Mouse (Mus musculus) limb, embryonic 14.5 days (tissue): ENCODE results near the gene Ogfod2. TPM values are rescaled to one million over a fixed set of nuclear protein-coding genes. Genes with fewer than 3 reads are reported as not detected.

Experiments used
- ATAC-seq: fragments of 200-750 bp; cut with Nextera tagmentation; 2 replicates; pipeline ENCODE4 v1.8.0; 2017; ENCODE audit warnings: low read depth, moderate number of reproducible peaks, moderate TSS enrichment; ENCODE audit not compliant: low FRiP score
- DNase-seq: peaks from one replicate; pipeline ENCODE4 v3.0.0-alpha.2; 2015; ENCODE audit warnings: low spot score
- H3K27ac ChIP-seq: fragments of 300-500 bp; sonication (generic); replicated peaks from 2 replicates; pipeline ENCODE4 v1.5.1; 2014; ENCODE audit warnings: low read depth, mild to moderate bottlenecking, low read length, moderate library complexity, mixed read lengths
- H3K27me3 ChIP-seq: fragments of 300-500 bp; sonication (generic); 2 replicates; pipeline ENCODE4 v1.6.1; 2014; ENCODE audit warnings: low read length, mixed read lengths; ENCODE audit not compliant: control insufficient read depth, insufficient read depth
- H3K36me3 ChIP-seq: fragments of 300-500 bp; sonication (generic); 2 replicates; pipeline ENCODE4 v1.6.1; 2014; ENCODE audit warnings: mild to moderate bottlenecking, low read length, moderate library complexity, mixed read lengths; ENCODE audit not compliant: control insufficient read depth, insufficient read depth
- H3K4me1 ChIP-seq: fragments of 300-500 bp; sonication (generic); 2 replicates; pipeline ENCODE4 v1.6.1; 2014; ENCODE audit warnings: antibody characterized with exemption, low read length, mixed read lengths; ENCODE audit not compliant: control insufficient read depth, insufficient read depth
- H3K4me2 ChIP-seq: fragments of 300-500 bp; sonication (generic); replicated peaks from 2 replicates; pipeline ENCODE4 v1.6.1; 2014; ENCODE audit warnings: low read depth, mild to moderate bottlenecking, low read length, moderate library complexity; ENCODE audit not compliant: severe bottlenecking
- H3K4me3 ChIP-seq: fragments of 300-500 bp; sonication (generic); replicated peaks from 2 replicates; pipeline ENCODE4 v1.5.1; 2014; ENCODE audit warnings: low read length
- H3K9ac ChIP-seq: fragments of 300-500 bp; sonication (generic); 2 replicates; pipeline ENCODE4 v1.6.1; 2014; ENCODE audit warnings: mild to moderate bottlenecking, low read depth, low read length, moderate library complexity; ENCODE audit not compliant: severe bottlenecking
- H3K9me3 ChIP-seq: fragments of 300-500 bp; sonication (generic); 2 replicates; pipeline ENCODE4 v1.6.1; 2016; ENCODE audit warnings: low read length; ENCODE audit not compliant: control insufficient read depth
- POLR2A ChIP-seq: fragments of 200-500 bp; IDR thresholded peaks from 2 replicates; pipeline ENCODE4 v1.8.0; 2012; ENCODE audit warnings: inconsistent platforms, mild to moderate bottlenecking, moderate library complexity, borderline replicate concordance; ENCODE audit not compliant: insufficient read depth, insufficient read length; ENCODE audit errors: extremely low read depth
- WGBS: fragments of 180-500 bp; shearing (Covaris S2); extraction: QIAGEN DNeasy Blood & Tissue Kit; methylation state at CpG from one replicate; pipeline ENCODE4 v1.1.7; 2014; 5-methylcytosine and 5-hydroxymethylcytosine counted together
- polyA plus RNA-seq, 2 experiments: library from polyadenylated mRNA; depleted of rRNA in 1 of 2; stranded (reverse) in 1 of 2; unstranded in 1 of 2; fragments of >200 nt; fragmentation: Nextera tagmentation in 1 of 2; extraction: Ambion mirVana in 1 of 2; gene quantifications; 2 replicates each; pipeline versions ENCODE4 v1.2.1 to v1.2.3; 2012 to 2014

Gene Ogfod2
- polyA plus RNA-seq (2012; rRNA removed) = 26.5 and 42.0 TPM in 2 replicates
- polyA plus RNA-seq (2014; fragmentation: Nextera tagmentation; extraction: Ambion mirVana) = 14.2 and 16.4 TPM in 2 replicates

DNA sequence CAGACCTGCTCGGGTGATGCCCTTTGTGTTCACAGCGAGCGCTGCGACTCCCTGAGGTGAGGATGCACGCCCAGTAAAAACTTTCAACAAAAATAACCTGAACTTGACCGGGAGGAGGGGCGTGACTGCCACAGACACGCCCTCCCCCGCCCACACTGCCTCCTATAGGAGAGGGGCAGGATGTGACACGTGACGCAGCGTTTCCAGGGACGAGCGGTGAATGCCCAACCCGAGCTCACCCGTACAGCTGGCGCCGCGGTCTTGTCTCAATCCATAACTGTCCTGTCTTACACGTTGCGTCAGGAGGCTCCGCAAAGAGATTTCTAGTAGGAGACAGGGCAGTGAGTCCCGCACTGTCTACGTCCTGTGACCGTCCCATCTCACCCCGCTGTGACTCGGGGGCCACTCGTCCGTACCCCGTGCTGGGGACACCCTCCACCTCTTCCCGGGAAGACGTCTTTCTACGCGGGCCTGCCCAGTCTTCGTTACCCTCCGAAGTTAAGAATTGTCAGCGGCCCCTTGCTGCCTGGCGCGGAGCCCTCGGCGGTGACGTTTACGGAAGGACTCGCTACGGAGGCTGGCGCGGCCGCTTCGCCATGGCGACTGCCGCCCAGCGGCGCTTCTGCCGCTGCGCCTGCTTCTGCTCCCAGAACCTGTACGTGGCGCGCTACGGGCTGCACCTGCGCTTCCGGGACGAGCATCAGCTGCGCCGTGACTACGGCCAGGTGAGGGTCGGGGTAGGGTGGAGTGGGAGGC lies at the start of gene Ogfod2:
Ogfod2 (plus strand) TSS at position 556 of the 756 bp plus-strand sequence.
- Histone ChIP-seq H3K4me1 (peaks cover 12% of the 10 kb centered on the region), H3K9me3 (no peaks in the 10 kb centered on the region), H3K4me3 (peak within 1 kb of the TSS; percentile 76), H3K27me3 (no peaks in the 10 kb centered on the region), H3K4me2 (peak within 1 kb of the TSS; percentile 64), H3K36me3 (0 out of 2 replicates have a peak, but pooled peaks cover 4% of the 10 kb centered on the region), H3K9ac (peak within 1 kb of the TSS; percentile 61), H3K27ac (peak within 1 kb of the TSS; percentile 68)
- ATAC-seq = peak; percentile 98
- peak; percentile 97 for DNase-seq
- under 1% methylated on average over 52 of the region's 66 CpGs for WGBS
- TF ChIP-seq POLR2A = peak; percentile 57; the same call in 1 of the 2 replicates

GRCm38 (mm10) chr5:124069657-124070056 lies 42.4 kb upstream of the Ogfod2 start:
- no peaks in the 10 kb centered on the region for H3K36me3 ChIP-seq
- TF ChIP-seq POLR2A = no peak
- H3K4me2 ChIP-seq = no peak overlapping the region
- WGBS = 79% methylated on average over 3 of the region's 3 CpGs
- H3K27me3 ChIP-seq = no peaks in the 10 kb centered on the region
- ATAC-seq (no peak), DNase-seq (no peak)
- no peaks in the 10 kb centered on the region for H3K4me1 ChIP-seq
- H3K9ac ChIP-seq = no peak overlapping the region
- H3K4me3 ChIP-seq = no peak overlapping the region
- no peaks in the 10 kb centered on the region for H3K9me3 ChIP-seq
- H3K27ac ChIP-seq = no peak overlapping the region

GRCm38 (mm10) chr5:124073682-124074081 lies 38.4 kb upstream of the Ogfod2 start:
- Histone ChIP-seq H3K27me3 (no peaks in the 10 kb centered on the region), H3K9me3 (no peaks in the 10 kb centered on the region), H3K9ac (no peak overlapping the region), H3K36me3 (no peaks in the 10 kb centered on the region), H3K4me1 (peaks cover 4% of the 10 kb centered on the region; the same call in 1 of the 2 replicates), H3K4me3 (no peak overlapping the region), H3K27ac (0 out of 2 replicates have a peak overlapping the region, but pooled peaks have one; percentile 26), H3K4me2 (no peak overlapping the region)
- DNase-seq = peak; percentile 31
- no peak for TF ChIP-seq POLR2A
- ATAC-seq = peak; percentile 67; the same call in 1 of the 2 replicates
- 36% methylated on average over 9 of the region's 9 CpGs for WGBS

GRCm38 (mm10) chr5:124074845-124075307 lies 37.2 kb upstream of the Ogfod2 start:
- no peak overlapping the region for H3K27ac ChIP-seq
- no peak for TF ChIP-seq POLR2A
- 36% methylated on average over 10 of the region's 10 CpGs for WGBS
- H3K4me3 ChIP-seq = no peak overlapping the region
- H3K4me1 ChIP-seq = peaks cover 9% of the 10 kb centered on the region; the same call in 1 of the 2 replicates
- no peaks in the 10 kb centered on the region for H3K36me3 ChIP-seq
- no peak overlapping the region for H3K4me2 ChIP-seq
- no peaks in the 10 kb centered on the region for H3K27me3 ChIP-seq
- no peaks in the 10 kb centered on the region for H3K9me3 ChIP-seq
- no peak overlapping the region for H3K9ac ChIP-seq
- ATAC-seq (peak; percentile 28; the same call in 1 of the 2 replicates), DNase-seq (peak; percentile 47)

DNA sequence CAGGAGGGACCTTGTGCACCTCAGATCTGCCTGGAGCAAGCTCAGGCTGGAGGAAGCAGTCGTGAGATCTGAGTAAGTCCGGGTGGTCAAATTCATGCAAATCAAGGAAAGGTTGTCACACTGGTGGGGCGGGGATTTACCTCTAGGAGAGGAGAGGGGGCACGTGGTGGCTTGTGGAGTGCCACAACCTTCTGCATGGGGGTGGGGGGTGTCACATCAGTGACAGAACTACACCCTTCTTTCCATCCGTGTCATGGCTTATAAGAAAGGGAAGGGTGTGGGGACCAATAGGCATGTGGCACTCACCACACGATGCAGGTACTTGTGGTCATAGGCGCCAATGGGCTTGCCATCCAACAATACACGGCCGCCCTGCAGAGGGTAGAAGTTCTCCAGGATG lies 36.4 kb upstream of the Ogfod2 start:
- no peak overlapping the region for H3K4me2 ChIP-seq
- ATAC-seq = no peak
- no peaks in the 10 kb centered on the region for H3K36me3 ChIP-seq
- WGBS = 63% methylated on average over 9 of the region's 9 CpGs
- peaks cover 9% of the 10 kb centered on the region; the same call in 1 of the 2 replicates for H3K4me1 ChIP-seq
- H3K9ac ChIP-seq = no peak overlapping the region
- no peaks in the 10 kb centered on the region for H3K27me3 ChIP-seq
- no peaks in the 10 kb centered on the region for H3K9me3 ChIP-seq
- no peak for TF ChIP-seq POLR2A
- no peak overlapping the region for H3K4me3 ChIP-seq
- DNase-seq = no peak
- no peak overlapping the region for H3K27ac ChIP-seq
